ENCODE assay signal across 8 mouse cellular contexts in the genomic region with DNA sequence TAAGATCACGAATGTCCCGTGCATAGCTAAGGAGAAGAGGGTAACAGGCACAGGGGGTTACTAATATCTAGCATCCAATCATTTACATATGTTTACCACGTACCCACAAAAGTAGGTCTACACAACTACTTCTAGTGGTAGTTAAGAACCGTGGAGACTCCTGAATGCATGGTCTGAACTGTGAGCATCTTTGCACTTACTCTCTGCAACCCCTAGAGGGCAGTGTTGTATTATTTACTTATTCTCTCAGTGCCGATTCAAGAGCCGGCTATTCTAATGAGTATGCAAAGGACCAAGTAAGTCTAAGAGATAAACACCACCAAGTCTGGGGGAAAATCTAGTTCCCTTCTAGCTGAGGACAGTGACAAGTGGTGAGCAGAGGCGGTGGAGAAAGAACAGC. TPM values are rescaled to one million over a fixed set of nuclear protein-coding genes. Genes with fewer than 3 reads are reported as not detected.
DNase-seq lines count a peak whose midpoint lies in the region; ATAC-seq and TF ChIP-seq lines count a peak whose summit lies in the region.

No protein-coding gene starts in this region.

- no peaks in the 10 kb centered on the region for H3K9me3 ChIP-seq in forebrain, embryonic 10.5 days
- no peaks in the 10 kb centered on the region for H3K9me3 ChIP-seq in intestine, postnatal 0 days (ENCODE audit: control insufficient read depth)
- H3K9me3 ChIP-seq in stomach, embryonic 14.5 days (ENCODE audit: control insufficient read depth, low read depth, low read length): no peaks in the 10 kb centered on the region

- H3K9ac ChIP-seq in intestine, postnatal 0 days (ENCODE audit: low read depth, low read length): no peak overlapping the region
- no peak overlapping the region for H3K9ac ChIP-seq in stomach, embryonic 14.5 days (replicated peaks; ENCODE audit: low read depth, low read length)

- H3K27me3 ChIP-seq in forebrain, embryonic 10.5 days (ENCODE audit: poor library complexity, severe bottlenecking): peaks cover 41% of the 10 kb centered on the region
- H3K27me3 ChIP-seq in intestine, postnatal 0 days (replicated peaks; ENCODE audit: control insufficient read depth, insufficient read depth, low read length): peaks cover 3% of the 10 kb centered on the region; the same call in 1 of the 2 replicates
- H3K27me3 ChIP-seq in stomach, embryonic 14.5 days (ENCODE audit: control insufficient read depth, insufficient read depth, low read length): no peaks in the 10 kb centered on the region

- no peak overlapping the region for H3K27ac ChIP-seq in forebrain, embryonic 10.5 days
- no peak overlapping the region for H3K27ac ChIP-seq in intestine, postnatal 0 days (ENCODE audit: low read depth, low read length)
- no peak overlapping the region for H3K27ac ChIP-seq in stomach, embryonic 14.5 days (ENCODE audit: low read length)

- peak; percentile 37 for DNase-seq in adrenal gland, postnatal 14 days
- no peak for DNase-seq in adrenal gland, postnatal 4 days (ENCODE audit: low spot score in 2 of 2)
- DNase-seq in thymus, postnatal 14 days: peak; percentile 25
- no peak for DNase-seq in thymus, postnatal 36 days
- peak; percentile 21 for DNase-seq in forebrain, embryonic 10.5 days (ENCODE audit: extremely low spot score, low spot score)
- peak; percentile 38 for DNase-seq in lung, postnatal 10 days

- peak; percentile 57; the same call in 1 of the 2 replicates for ATAC-seq in intestine, postnatal 0 days
- peak; percentile 62; the same call in 1 of the 2 replicates for ATAC-seq in stomach, embryonic 14.5 days (ENCODE audit: insufficient number of reproducible peaks, insufficient read depth, low FRiP score, low read depth)

- H3K4me1 ChIP-seq in forebrain, embryonic 10.5 days: peaks cover 11% of the 10 kb centered on the region
- no peaks in the 10 kb centered on the region for H3K4me1 ChIP-seq in intestine, postnatal 0 days (replicated peaks; ENCODE audit: control insufficient read depth, insufficient read depth, low read length)
- no peaks in the 10 kb centered on the region for H3K4me1 ChIP-seq in stomach, embryonic 14.5 days (ENCODE audit: control insufficient read depth, insufficient read depth, low read length)

- 11% methylated on average over 7 of the region's 7 CpGs for WGBS in forebrain, embryonic 10.5 days
- WGBS in intestine, postnatal 0 days: 11% methylated on average over 7 of the region's 7 CpGs
- 12% methylated on average over 7 of the region's 7 CpGs for WGBS in stomach, embryonic 14.5 days

- no peaks in the 10 kb centered on the region for H3K36me3 ChIP-seq in forebrain, embryonic 10.5 days (replicated peaks)
- H3K36me3 ChIP-seq in intestine, postnatal 0 days (ENCODE audit: control insufficient read depth, insufficient read depth): no peaks in the 10 kb centered on the region
- H3K36me3 ChIP-seq in stomach, embryonic 14.5 days (ENCODE audit: control insufficient read depth, insufficient read depth, low read length): no peaks in the 10 kb centered on the region

- H3K4me3 ChIP-seq in forebrain, embryonic 10.5 days: no peak overlapping the region
- H3K4me3 ChIP-seq in intestine, postnatal 0 days (ENCODE audit: low read depth, low read length): no peak overlapping the region
- H3K4me3 ChIP-seq in stomach, embryonic 14.5 days (ENCODE audit: low read depth, low read length): no peak overlapping the region

- no peak overlapping the region for H3K4me2 ChIP-seq in intestine, postnatal 0 days (replicated peaks; ENCODE audit: low read depth)
- no peak overlapping the region for H3K4me2 ChIP-seq in stomach, embryonic 14.5 days (replicated peaks; ENCODE audit: low read depth, low read length)

- peak; percentile 86 for TF ChIP-seq CTCF in intestine, postnatal 0 days (IDR thresholded peaks at IDR 0.05; ENCODE audit: low read depth)

RNA-seq across cellular contexts. Expression of gene Tmem114, which starts 12.7 kb away (rescaled TPM):
- total RNA-seq in adrenal gland, postnatal 14 days (2021): 0.26 TPM in 1 of 2 replicates, not detected in the other
- total RNA-seq in adrenal gland, postnatal 4 days (2021): under 1 TPM in 1 of 2 experiments, not detected in 1; 0.23 TPM
- polyA plus RNA-seq in forebrain, embryonic 10.5 days (2016; fragmentation: Nextera tagmentation; extraction: Ambion mirVana): 0.14 TPM in 1 of 2 replicates, not detected in the other
- not detected in 2 replicates for polyA plus RNA-seq in intestine, postnatal 0 days (2015; fragmentation: Nextera tagmentation; extraction: Ambion mirVana)
- not detected in 2 replicates for polyA plus RNA-seq in stomach, embryonic 14.5 days (2014; fragmentation: Nextera tagmentation; extraction: Ambion mirVana)

RNA-seq across cellular contexts. Expression of gene Mettl22, which starts 58.4 kb away (rescaled TPM):
- 18.8 and 21.0 TPM in 2 replicates for total RNA-seq in adrenal gland, postnatal 14 days (2021)
- total RNA-seq in adrenal gland, postnatal 4 days (2021): 10 to 100 TPM; 28.6 to 31.2 TPM
- 24.4 and 25.7 TPM in 2 replicates for polyA plus RNA-seq in forebrain, embryonic 10.5 days (2016; fragmentation: Nextera tagmentation; extraction: Ambion mirVana)
- 12.3 and 14.8 TPM in 2 replicates for polyA plus RNA-seq in intestine, postnatal 0 days (2015; fragmentation: Nextera tagmentation; extraction: Ambion mirVana)
- 19.0 and 21.7 TPM in 2 replicates for polyA plus RNA-seq in stomach, embryonic 14.5 days (2014; fragmentation: Nextera tagmentation; extraction: Ambion mirVana)

Comparison
In these comparisons a context has a peak if more than half of its experiments do, and no peak if none do; other contexts are left out.
1. DNase-seq: peak in adrenal gland, postnatal 14 days (single experiment), thymus, postnatal 14 days (single experiment), forebrain, embryonic 10.5 days (single experiment) and lung, postnatal 10 days (single experiment); none in adrenal gland, postnatal 4 days (0 of 2) and thymus, postnatal 36 days (0 of 2).